Mouse (Mus musculus): Measurements from ENCODE around the gene Gm20532.

Gene Gm20532

GRCm38 (mm10) chr2:26661143-26661752 lies 74.8 kb downstream of the Gm20532 start:
- peak; percentile 27 to 45 for DNase-seq

- DNase-seq, result no peak
Observed at GRCm38 (mm10) chr2:26661768-26662508, 75.5 kb downstream of the Gm20532 start.

GRCm38 (mm10) chr2:26662509-26662882 lies 76.1 kb downstream of the Gm20532 start:
- DNase-seq, result no peak

DNA sequence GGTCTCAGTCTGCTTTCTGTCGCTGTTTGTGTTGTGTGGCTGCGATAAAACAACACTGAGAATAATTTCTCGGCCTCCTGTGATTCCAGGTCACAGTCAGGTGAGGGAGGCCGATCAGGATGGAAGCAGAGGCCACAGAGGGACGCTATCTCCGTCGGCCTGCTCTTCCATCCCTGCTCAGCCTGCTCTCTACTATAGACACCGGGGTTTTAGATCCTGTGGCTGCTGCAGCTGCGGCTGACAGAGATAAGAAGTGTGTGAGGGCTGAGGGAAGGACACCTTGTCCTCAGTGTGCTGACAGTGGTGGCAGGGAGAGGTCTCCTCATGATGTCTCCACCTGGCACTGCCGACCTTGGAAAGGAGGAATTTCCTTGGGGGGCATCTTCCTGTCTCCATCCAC lies 76.7 kb downstream of the Gm20532 start:
- DNase-seq, result no peak

DNA sequence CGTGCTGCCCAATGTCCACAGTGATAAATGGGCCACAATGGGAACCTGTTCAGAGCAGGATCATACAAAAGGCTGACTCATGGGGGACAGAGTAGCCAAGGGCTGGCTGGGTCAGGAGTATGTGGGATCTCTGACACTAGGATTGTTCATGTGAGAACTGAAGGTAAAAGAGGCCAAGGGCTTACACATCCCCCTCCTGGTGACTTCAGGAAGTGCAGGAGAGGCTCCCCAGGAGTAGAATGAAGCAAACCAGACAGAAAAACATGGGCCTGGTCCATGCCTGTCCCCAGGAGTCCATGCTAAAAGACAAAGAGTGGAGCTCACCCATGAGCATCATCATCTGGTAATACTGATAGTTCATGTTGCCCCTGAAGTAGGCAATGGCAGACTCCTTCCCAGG lies 77.1 kb downstream of the Gm20532 start:
- DNase-seq, result peak; percentile 78 to 79

DNA sequence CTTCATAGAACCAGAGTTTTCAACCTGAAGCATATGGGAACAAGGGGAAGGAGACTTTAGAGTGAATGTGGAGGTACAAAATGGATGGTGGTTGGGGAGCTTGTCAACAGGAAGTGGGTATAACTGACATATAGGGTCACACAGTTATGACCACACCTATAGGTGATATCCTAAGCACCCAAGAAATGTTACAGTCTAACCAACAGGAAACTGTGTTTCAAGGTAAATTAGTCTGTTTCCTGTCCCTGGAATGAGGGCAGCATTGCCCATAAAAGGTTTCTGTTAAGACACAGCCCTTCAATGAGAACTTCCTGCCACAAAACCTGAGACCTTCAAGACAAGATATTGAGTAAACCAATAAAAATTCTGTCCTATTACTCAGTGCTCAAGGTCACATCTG lies 82.3 kb downstream of the Gm20532 start:
- no peak for DNase-seq

- DNase-seq, result no peak
Observed at GRCm38 (mm10) chr2:26671182-26671581, 84.7 kb downstream of the Gm20532 start, which contains the start of gene Lcn4. Lcn4 (minus strand) TSS chr2:26671282.
